ENCODE assay signal across 12 mouse cellular contexts in the genomic region with DNA sequence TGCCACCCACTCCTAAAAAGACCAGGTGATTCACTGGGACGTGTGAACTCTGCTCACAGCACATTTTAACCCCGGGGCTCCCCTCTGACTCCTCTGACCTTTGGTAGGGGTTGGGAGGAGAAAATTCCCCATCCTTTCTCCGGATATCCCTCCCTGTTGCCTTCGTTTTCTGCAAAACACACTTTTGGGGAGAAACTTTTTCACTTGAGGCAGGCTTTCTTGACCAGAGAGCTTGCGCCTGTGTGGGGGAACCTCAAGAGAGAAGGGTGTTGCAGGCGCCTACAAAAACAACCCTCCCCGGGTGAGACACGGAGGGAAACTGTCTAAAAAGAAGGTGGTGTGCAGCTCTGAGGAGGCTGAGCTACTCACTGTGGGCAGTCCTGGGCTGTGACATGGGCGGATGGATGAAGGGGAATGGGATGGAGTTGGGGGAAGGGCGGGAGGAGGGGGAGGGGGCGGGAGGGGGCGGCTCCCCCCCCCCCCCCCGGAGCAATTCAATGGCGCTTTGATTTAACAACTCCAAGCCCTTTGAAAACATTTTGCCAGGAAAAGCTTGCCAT.
DNase-seq lines count a peak whose midpoint lies in the region; ATAC-seq lines count a peak whose summit lies in the region.
"Had no signal": no experiment of that assay in that cellular context is flagged by ENCODE, and none has a peak within 500 bp of the region (broad histone marks: within the 10 kb centered on the region; RNA-seq: fewer than 3 reads in every experiment).

No protein-coding gene starts in this region.

- intact Hi-C loops in heart, postnatal 25 days (cut with DNase I): loop anchor here (5.0 kb wide), 1 partner anchor 215 kb away; no protein-coding TSS in a partner anchor

- H3K4me3 ChIP-seq in heart, embryonic 15.5 days: peak overlapping the region; percentile 53
- H3K4me3 ChIP-seq in embryonic facial prominence, embryonic 12.5 days: peak overlapping the region; percentile 38
- peak overlapping the region; percentile 40 for H3K4me3 ChIP-seq in hindbrain, embryonic 15.5 days
- peak overlapping the region; percentile 39; the same call in 1 of the 2 replicates for H3K4me3 ChIP-seq in midbrain, embryonic 12.5 days
- H3K4me3 ChIP-seq: erythroblast, embryonic 14.5 days had no signal

- no peak overlapping the region for H3K27ac ChIP-seq in heart, embryonic 15.5 days
- H3K27ac ChIP-seq in embryonic facial prominence, embryonic 12.5 days: peak overlapping the region; percentile 79; the same call in 1 of the 2 replicates
- no peak overlapping the region for H3K27ac ChIP-seq in hindbrain, embryonic 15.5 days (replicated peaks)
- H3K27ac ChIP-seq in midbrain, embryonic 12.5 days (replicated peaks): no peak overlapping the region

- peaks cover 18% of the 10 kb centered on the region for H3K4me1 ChIP-seq in heart, embryonic 15.5 days (replicated peaks)
- H3K4me1 ChIP-seq in embryonic facial prominence, embryonic 12.5 days: peaks cover 30% of the 10 kb centered on the region
- peaks cover 19% of the 10 kb centered on the region for H3K4me1 ChIP-seq in hindbrain, embryonic 15.5 days (replicated peaks)
- peaks cover 23% of the 10 kb centered on the region for H3K4me1 ChIP-seq in midbrain, embryonic 12.5 days

- H3K9me3 ChIP-seq in heart, embryonic 15.5 days (replicated peaks): no peaks in the 10 kb centered on the region
- H3K9me3 ChIP-seq in embryonic facial prominence, embryonic 12.5 days: no peaks in the 10 kb centered on the region
- H3K9me3 ChIP-seq in hindbrain, embryonic 15.5 days: no peaks in the 10 kb centered on the region
- no peaks in the 10 kb centered on the region for H3K9me3 ChIP-seq in midbrain, embryonic 12.5 days

- H3K4me2 ChIP-seq in heart, embryonic 15.5 days: peak overlapping the region; percentile 92
- peak overlapping the region; percentile 69 for H3K4me2 ChIP-seq in embryonic facial prominence, embryonic 12.5 days (replicated peaks)
- peak overlapping the region; percentile 78 for H3K4me2 ChIP-seq in hindbrain, embryonic 15.5 days
- H3K4me2 ChIP-seq in midbrain, embryonic 12.5 days (replicated peaks): peak overlapping the region; percentile 66

- ATAC-seq in heart, embryonic 15.5 days (replicated peaks; ENCODE audit: insufficient number of reproducible peaks, insufficient read depth, low FRiP score, low read depth): no peak
- no peak for ATAC-seq in embryonic facial prominence, embryonic 12.5 days (ENCODE audit: insufficient number of reproducible peaks, insufficient read depth, low FRiP score, low TSS enrichment)
- no peak for ATAC-seq in hindbrain, embryonic 15.5 days (ENCODE audit: low FRiP score, low read depth)
- ATAC-seq in midbrain, embryonic 12.5 days (ENCODE audit: low FRiP score, low read depth): peak; percentile 88

- H3K36me3 ChIP-seq in heart, embryonic 15.5 days: no peaks in the 10 kb centered on the region
- no peaks in the 10 kb centered on the region for H3K36me3 ChIP-seq in embryonic facial prominence, embryonic 12.5 days
- no peaks in the 10 kb centered on the region for H3K36me3 ChIP-seq in hindbrain, embryonic 15.5 days
- H3K36me3 ChIP-seq in midbrain, embryonic 12.5 days: no peaks in the 10 kb centered on the region

- whole genome bisulfite sequencing in heart, embryonic 15.5 days: 14% methylated on average over 10 of the region's 14 CpGs
- 8% methylated on average over 9 of the region's 14 CpGs for WGBS in embryonic facial prominence, embryonic 12.5 days
- WGBS in hindbrain, embryonic 15.5 days: 7% methylated on average over 9 of the region's 14 CpGs
- WGBS in midbrain, embryonic 12.5 days: 1% methylated on average over 9 of the region's 14 CpGs

- DNase-seq in heart, postnatal 25 days (ENCODE audit: low spot score): no peak
- DNase-seq in B cell, adult 2 months: no peak
- no peak for DNase-seq in layer of hippocampus, postnatal 10 days (ENCODE audit: low spot score in 2 of 2)
- DNase-seq in urinary bladder, postnatal 10 days (ENCODE audit: low spot score): no peak
- DNase-seq: adrenal gland, postnatal 25 days; thymus, adult 18-20 months had no signal

- H3K27me3 ChIP-seq in heart, embryonic 15.5 days: peaks cover 59% of the 10 kb centered on the region
- H3K27me3 ChIP-seq in embryonic facial prominence, embryonic 12.5 days: peaks cover 48% of the 10 kb centered on the region
- H3K27me3 ChIP-seq in hindbrain, embryonic 15.5 days: peaks cover 64% of the 10 kb centered on the region
- H3K27me3 ChIP-seq in midbrain, embryonic 12.5 days: peaks cover 92% of the 10 kb centered on the region
- H3K27me3 ChIP-seq: CH12.LX had no signal

- H3K9ac ChIP-seq in heart, embryonic 15.5 days: 0 out of 2 replicates have a peak overlapping the region, but pooled peaks have one; percentile 33
- H3K9ac ChIP-seq in embryonic facial prominence, embryonic 12.5 days: no peak overlapping the region
- no peak overlapping the region for H3K9ac ChIP-seq in hindbrain, embryonic 15.5 days
- no peak overlapping the region for H3K9ac ChIP-seq in midbrain, embryonic 12.5 days (replicated peaks)
